Mouse (Mus musculus): ENCODE data around the gene Slc16a11.
"Not testable (repeated sequence)": the region's sequence is repeated elsewhere in the genome, so short reads cannot be mapped to it uniquely, and the experiment has no call there.

The Slc16a11 gene

DNA sequence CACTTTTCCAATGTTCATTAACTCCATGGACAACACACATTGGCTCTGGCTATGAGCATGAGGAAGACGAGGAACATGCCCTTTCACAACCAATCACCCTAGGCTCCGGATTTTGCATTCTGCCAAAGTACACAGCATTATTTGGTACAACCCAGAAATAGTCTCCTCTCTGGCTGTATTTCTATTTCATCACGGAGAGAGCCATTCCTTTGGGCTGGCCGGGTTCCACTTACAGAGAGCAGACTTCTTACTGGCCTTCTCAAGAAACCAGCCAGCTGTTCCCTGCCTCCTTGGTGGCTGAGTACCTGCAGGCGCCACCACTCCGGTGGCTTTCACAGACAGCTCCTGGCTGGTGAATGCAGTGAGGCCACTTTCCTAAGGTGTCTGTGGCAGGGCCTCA, at the start of gene Slc16a11:
Gene Slc16a11 (plus strand): TSS at position 330 of the 400 bp plus-strand sequence.
- DNase-seq (ENCODE audit: low spot score), result no peak

DNA sequence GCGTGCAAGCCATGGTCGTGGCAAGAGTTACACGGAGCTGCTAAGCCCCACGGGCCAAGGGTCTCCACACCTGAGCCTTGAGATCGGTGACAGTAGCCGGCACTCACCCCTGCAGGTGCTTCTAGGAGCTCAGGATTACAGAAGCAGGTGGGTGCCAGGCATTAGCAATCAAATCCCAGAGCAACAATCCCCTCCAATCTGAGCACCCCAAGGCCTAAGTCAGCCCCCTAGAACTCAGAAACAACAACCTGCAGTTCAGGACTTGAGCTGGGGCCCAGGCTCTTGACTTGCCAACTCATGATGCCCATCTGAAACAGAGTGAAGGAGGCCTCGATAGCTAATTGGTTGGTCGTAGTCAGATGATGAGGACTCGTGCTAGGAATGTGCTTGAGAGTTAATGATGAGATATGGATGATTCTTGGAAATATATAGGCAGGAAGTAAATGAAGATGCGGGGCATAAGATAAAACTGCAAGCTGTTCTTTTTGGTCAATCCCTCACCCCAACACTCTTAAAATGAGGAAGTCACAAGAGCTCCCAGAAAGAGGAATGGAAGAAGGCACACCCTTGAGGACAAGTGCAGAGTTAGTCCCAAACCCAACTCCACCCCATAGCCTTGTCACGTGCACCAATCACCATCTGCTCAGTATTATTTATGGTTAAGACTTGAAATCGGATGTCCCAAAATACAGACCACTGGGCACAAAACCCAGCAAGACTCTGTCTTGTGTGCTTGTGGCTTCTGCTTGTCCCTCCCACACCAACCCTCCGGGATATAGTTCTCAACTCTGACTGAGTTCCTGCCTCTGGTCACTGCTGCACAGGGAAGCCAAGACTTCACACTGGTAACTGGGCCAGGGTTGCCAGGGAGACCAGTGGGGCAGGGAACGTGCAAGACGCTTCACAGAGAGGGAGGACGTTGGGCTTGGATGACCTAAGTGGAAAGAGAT, 46.3 kb upstream of the Slc16a11 start:
- no peak for DNase-seq (ENCODE audit: low spot score)

DNA sequence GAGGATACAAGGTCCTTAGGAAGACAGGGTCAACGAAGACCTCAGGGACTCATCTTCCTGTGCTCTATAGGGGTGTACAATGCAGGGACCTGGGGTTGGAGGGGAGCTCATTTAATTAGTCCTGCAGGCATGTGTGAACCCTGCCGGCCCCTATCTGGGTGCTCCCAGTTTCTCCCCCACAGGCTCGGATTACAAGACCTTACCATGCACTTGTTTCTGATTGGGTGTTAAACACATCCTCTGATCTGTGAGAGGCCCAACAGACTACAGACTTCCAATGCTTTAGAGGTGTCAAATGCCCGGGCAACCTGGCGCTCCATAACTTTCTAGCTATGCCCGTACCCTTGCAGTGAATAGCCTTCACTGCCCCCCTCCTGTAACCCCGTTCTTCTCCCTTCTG, 44.4 kb upstream of the Slc16a11 start:
- no peak for DNase-seq (ENCODE audit: low spot score)

GRCm38 (mm10) chr11:70169471-70169870, 43.1 kb upstream of the Slc16a11 start:
- not testable (repeated sequence) for DNase-seq (ENCODE audit: low spot score)

GRCm38 (mm10) chr11:70170291-70170690, 42.3 kb upstream of the Slc16a11 start:
- DNase-seq (ENCODE audit: low spot score), result no peak

DNA sequence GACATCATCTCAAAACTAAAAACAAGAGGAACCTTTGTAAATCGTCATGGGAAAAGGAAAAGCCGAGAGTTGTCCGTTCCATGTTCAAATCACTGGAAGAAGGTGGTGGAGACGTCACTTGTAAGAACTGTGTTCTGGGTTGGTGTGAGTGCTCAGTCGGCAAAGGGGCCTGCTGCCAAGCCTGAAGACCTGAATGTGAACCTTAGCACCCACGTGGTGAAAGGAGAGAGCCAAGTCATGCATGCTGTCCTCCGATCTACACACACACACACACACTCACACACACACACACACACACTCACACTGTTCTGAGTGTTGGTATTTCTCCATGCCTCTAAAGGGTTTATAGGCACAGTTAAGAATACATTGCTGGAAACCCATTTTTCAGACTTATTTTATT, 41.4 kb upstream of the Slc16a11 start:
- DNase-seq (ENCODE audit: low spot score), result no peak

DNA sequence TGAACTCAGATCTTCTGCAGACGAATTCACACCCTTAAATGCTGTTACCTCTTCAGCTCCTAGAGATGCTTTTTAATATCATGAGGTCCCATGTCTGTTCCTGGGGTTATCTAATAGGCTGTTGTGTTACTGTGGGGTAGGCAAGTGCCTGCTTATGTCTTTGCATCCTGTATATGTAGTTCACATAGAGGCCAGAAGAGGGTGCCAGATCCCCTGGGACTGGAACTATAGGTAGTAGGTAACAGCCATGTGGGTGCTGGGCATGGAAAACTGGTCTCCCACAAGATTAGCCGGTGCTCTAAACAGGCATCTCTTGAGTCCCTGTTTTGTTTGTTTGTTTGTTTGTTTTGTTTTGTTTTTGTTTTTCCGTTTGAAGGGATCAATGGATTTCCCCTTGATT, 40.7 kb upstream of the Slc16a11 start:
- DNase-seq (ENCODE audit: low spot score), result peak; percentile 26

DNA sequence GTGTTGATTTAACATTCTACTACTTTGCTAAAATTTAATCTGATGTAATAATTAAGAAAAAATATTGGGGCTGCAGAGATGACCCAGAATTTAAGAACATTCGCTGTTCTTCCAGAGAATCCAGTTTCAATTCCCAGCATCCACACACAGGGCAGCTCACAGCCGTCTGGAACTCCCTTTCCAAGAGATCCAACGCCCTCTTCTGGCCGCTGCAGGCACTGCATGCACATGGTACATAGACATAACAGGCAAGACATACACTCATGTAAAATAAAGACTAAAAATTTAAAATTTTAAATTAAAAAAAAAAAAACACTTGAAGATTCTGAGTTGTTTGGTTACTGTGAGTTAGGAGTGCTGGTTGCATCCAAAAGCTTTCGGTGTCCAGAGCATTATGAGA, 40.3 kb upstream of the Slc16a11 start:
- no peak for DNase-seq (ENCODE audit: low spot score)

- DNase-seq (ENCODE audit: low spot score), result no peak
Measured at GRCm38 (mm10) chr11:70174491-70174890, 38.1 kb upstream of the Slc16a11 start.

DNA sequence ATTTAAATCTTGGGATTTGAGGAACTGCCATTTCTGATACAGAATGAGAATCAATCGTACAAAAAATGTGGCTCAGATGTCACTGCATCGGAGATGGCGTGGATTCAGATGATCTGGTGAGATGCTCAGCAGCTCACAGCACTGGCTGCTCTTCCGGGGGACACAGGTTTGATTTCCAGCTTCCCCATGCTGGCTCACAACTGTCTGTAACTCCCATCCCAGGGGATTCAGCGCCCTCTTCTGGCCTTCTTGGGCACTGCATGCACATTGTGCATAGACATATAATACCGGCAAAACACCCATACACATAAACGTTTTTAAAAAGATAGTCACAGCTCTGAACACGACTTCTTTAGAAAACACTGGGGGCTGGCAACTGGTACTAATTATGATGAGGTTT, 34.9 kb upstream of the Slc16a11 start:
- DNase-seq (ENCODE audit: low spot score), result no peak

DNA sequence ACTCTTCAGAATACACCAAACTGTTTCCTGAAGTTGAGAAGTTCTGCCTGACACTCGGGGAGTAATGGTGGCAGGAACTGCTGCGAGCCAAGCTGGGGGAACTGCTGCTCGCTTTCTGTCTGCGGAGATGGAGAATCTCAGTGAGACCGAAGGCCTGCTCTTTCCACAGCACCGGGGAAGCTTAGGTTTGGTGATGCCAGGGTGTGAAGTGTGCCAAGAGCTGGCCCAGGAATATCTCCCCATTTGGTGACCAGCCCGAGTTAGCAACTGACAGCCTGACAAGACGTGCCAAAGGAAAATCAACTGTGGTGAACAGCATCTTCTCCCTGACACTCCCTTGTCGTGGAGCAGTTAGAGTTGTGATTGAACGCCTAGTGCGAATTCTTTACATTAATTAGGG, 34.2 kb upstream of the Slc16a11 start:
- no peak for DNase-seq (ENCODE audit: low spot score)

- DNase-seq (ENCODE audit: low spot score), result no peak
Measured at GRCm38 (mm10) chr11:70178756-70179155, 33.8 kb upstream of the Slc16a11 start.

GRCm38 (mm10) chr11:70179401-70179800, 33.2 kb upstream of the Slc16a11 start:
- no peak for DNase-seq (ENCODE audit: low spot score)

DNA sequence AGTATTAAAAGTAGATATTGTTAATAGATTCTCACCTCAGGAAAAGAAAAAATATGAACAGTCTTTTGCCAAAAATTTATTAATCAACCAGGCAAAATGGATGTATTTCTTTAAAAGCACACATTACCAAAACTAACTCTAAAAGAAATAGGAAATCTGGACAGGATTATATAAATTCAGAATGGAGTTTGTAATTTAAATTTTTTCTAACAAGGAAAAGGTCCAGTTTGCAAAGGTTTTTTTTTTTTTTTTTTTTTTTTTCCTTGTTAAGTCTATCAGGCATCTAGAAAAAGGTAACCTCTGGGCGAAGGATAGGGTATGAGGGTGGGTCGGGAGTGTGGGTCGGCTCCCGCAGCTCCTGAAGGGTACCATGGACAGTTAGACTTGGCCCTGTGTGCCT, 32.1 kb upstream of the Slc16a11 start:
- DNase-seq (ENCODE audit: low spot score), result no peak

GRCm38 (mm10) chr11:70185120-70185519, 27.4 kb upstream of the Slc16a11 start:
- no peak for DNase-seq (ENCODE audit: low spot score)

GRCm38 (mm10) chr11:70189319-70190134, 23.0 kb upstream of the Slc16a11 start:
- DNase-seq (ENCODE audit: low spot score), result no peak

DNA sequence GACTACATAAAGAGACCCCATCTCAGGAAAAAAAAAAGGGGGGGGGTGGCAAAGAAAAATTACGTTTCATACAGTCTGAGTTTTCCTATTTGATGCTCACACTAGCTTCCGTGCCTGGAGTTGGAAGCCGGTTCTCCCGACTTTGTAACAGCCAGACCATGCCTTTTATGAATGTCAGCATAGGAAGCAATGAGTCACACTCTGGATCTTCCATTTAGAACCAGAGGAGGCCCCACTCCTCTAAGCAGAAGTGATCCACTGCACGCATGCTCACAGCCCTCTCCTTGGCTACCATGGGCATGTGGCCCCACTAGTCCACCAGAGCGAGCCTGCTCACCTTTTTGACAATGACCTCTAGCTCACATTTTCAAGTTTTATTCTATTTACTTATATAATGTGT, 21.4 kb upstream of the Slc16a11 start:
- no peak for DNase-seq (ENCODE audit: low spot score)

GRCm38 (mm10) chr11:70192157-70192556, 20.4 kb upstream of the Slc16a11 start:
- no peak for DNase-seq (ENCODE audit: low spot score)

DNA sequence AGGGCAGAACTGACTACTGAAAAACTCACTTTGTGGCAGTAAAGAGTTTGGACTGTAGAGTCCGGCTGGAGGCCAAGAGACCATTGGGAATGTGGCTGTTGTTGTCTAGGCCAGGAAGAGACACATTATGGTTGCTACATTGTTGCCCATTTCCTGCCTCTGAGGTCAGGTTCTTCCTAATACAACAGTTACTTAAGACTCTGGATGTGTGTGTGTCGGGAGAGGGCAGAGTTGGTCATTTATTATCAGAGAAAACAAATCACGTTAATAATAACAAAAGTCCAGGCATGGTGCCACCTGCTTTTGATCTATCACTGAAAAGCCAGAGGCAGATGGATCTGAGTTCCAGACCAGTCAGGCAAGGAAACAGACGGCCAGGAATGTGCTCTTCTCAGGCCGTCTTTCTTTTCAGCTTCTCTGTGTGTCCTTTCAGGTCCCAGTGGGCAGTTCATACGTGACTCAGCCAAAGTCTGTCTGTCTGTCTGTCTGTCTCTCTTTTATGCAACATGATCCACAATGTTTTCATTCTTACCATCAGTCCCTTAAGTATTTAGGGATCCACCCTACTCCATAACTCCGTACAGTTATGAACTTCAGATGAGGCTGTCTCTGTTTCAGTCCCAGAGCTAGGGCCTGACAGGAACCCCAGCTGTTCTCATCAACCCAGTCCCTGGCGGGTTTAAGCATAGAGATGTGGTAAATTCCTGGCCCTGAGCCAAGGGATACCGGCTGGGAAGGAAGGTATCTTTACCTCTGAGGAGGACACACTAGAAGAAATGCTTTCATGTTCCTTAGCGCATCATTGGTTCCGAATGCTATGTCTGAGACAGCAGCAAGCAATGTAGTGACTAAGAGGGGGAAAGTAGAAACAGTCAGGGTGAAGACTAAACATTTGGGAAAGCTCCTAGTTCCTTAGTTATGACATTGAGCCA, 18.9 kb upstream of the Slc16a11 start:
- DNase-seq (ENCODE audit: low spot score), result no peak

GRCm38 (mm10) chr11:70198332-70198731, 14.2 kb upstream of the Slc16a11 start:
- DNase-seq (ENCODE audit: low spot score), result no peak

DNA sequence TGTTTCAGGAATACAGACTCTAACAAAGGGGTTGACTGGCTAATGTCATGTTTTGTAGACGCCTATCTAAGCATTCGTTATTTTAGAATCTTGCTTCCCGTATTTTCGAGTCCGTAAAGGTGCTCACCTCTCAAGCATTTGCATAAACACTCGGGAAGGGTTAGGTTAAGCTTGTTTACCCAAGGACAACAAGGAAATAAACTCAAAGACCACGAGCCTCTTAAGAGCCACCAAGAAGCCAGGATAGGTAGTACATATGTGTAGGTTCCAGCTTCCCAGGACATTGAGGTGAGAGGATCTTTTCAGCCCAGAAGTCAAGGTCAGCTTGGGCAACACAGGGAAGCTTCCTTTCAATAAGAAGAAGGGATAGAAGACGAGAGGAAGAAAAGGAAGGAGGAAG, 13.4 kb upstream of the Slc16a11 start:
- no peak for DNase-seq (ENCODE audit: low spot score)

DNA sequence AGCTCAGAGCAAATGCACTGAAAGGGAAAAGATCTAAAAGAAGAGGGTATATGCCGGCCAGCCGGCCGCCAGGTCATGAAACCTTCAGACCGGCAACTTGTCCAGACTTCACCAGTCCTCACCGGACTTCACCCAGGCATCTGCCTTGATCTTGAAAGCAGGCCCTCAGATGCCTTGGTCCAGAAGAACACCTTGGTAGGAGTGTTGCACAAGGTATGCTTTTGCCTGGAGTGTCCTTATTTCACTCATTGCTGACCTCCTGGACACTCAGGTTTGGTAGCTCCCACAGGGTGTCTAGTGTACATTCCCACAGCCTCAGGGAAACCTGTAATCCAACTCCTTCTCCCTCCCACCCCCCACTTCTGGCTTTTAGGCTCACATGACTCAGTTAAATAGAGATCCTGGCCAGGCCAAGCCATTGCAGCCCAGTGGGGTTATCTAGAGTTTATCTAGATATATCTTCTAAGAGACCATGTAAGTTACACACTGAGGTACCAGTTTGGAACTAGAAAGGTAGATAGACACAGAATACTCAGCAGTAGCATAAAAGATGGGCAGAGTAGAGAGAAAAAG, 12.4 kb upstream of the Slc16a11 start:
- no peak for DNase-seq (ENCODE audit: low spot score)
